Mouse (Mus musculus) neural tube, embryonic 15.5 days (tissue): Measurements from ENCODE around the gene Ceacam1. TPM values are rescaled to one million over a fixed set of nuclear protein-coding genes. Genes with fewer than 3 reads are reported as not detected.
"Not testable (repeated sequence)": the region's sequence is repeated elsewhere in the genome, so short reads cannot be mapped to it uniquely, and the experiment has no call there.

Source experiments
- ATAC-seq: fragments of 200-750 bp; cut with Nextera tagmentation; 2 replicates; pipeline ENCODE4 v1.8.0; 2017; ENCODE audit warnings: mild to moderate bottlenecking, moderate TSS enrichment, moderate library complexity; ENCODE audit not compliant: low FRiP score
- H3K27ac ChIP-seq: fragments of 300-500 bp; sonication (generic); replicated peaks from 2 replicates; pipeline ENCODE4 v1.5.1; 2015; ENCODE audit warnings: mild to moderate bottlenecking, inconsistent platforms
- H3K27me3 ChIP-seq: fragments of 300-500 bp; sonication (generic); replicated peaks from 2 replicates; pipeline ENCODE4 v1.6.1; 2015; ENCODE audit warnings: inconsistent platforms
- H3K36me3 ChIP-seq: fragments of 300-500 bp; sonication (generic); 2 replicates; pipeline ENCODE4 v1.6.1; 2015; ENCODE audit warnings: inconsistent platforms
- H3K4me1 ChIP-seq: fragments of 300-500 bp; sonication (generic); 2 replicates; pipeline ENCODE4 v1.6.1; 2015; ENCODE audit warnings: inconsistent platforms
- H3K4me2 ChIP-seq: fragments of 300-500 bp; sonication (generic); 2 replicates; pipeline ENCODE4 v1.6.1; 2015; ENCODE audit warnings: inconsistent platforms, mild to moderate bottlenecking, moderate library complexity
- H3K4me3 ChIP-seq: fragments of 300-500 bp; sonication (generic); replicated peaks from 2 replicates; pipeline ENCODE4 v1.5.1; 2015; ENCODE audit warnings: mild to moderate bottlenecking, inconsistent platforms
- H3K9ac ChIP-seq: fragments of 300-500 bp; sonication (generic); replicated peaks from 2 replicates; pipeline ENCODE4 v1.6.1; 2015; ENCODE audit warnings: mild to moderate bottlenecking, inconsistent platforms
- H3K9me3 ChIP-seq: fragments of 300-500 bp; sonication (generic); replicated peaks from 2 replicates; pipeline ENCODE4 v1.6.1; 2016; ENCODE audit warnings: inconsistent platforms
- WGBS: fragments of 180-500 bp; shearing (Covaris S2); methylation state at CpG from one replicate; pipeline ENCODE4 v1.1.7; 2015; ENCODE audit warnings: mixed read lengths; 5-methylcytosine and 5-hydroxymethylcytosine counted together
- polyA plus RNA-seq: library from polyadenylated mRNA; unstranded; fragments of >200 nt; fragmentation: Nextera tagmentation; extraction: Ambion mirVana; gene quantifications from 2 replicates; pipeline ENCODE4 v1.2.1, GENCODE M21; 2015

Gene Ceacam1
- 1.1 and 3.4 TPM in 2 replicates for polyA plus RNA-seq

- not testable (repeated sequence) for H3K9me3 ChIP-seq, H3K27ac ChIP-seq, ATAC-seq, H3K27me3 ChIP-seq, H3K36me3 ChIP-seq, H3K4me2 ChIP-seq, H3K4me1 ChIP-seq, H3K9ac ChIP-seq, H3K4me3 ChIP-seq
- WGBS = 39% methylated on average over 5 of the region's 5 CpGs
Measured at GRCm38 (mm10) chr7:25477091-25477751, at the start of gene Ceacam1. Ceacam1 (minus strand) TSS chr7:25477603.

GRCm38 (mm10) chr7:25516070-25516777 lies 38.8 kb upstream of the Ceacam1 start:
- not testable (repeated sequence) for H3K4me2 ChIP-seq, ATAC-seq, H3K27me3 ChIP-seq, H3K27ac ChIP-seq, H3K36me3 ChIP-seq, H3K4me3 ChIP-seq, H3K9me3 ChIP-seq, H3K9ac ChIP-seq, H3K4me1 ChIP-seq
- WGBS = 53% methylated on average over 2 of the region's 5 CpGs

GRCm38 (mm10) chr7:25515667-25516066 lies 38.3 kb upstream of the Ceacam1 start:
- ATAC-seq, H3K27me3 ChIP-seq, H3K4me3 ChIP-seq, H3K27ac ChIP-seq, H3K4me2 ChIP-seq, H3K9ac ChIP-seq, H3K36me3 ChIP-seq, H3K9me3 ChIP-seq, H3K4me1 ChIP-seq: not testable (repeated sequence)
- 55% methylated on average over 1 of the region's 1 CpGs for WGBS

GRCm38 (mm10) chr7:25509925-25510324 lies 32.5 kb upstream of the Ceacam1 start:
- no peaks in the 10 kb centered on the region for H3K27me3 ChIP-seq
- no peak overlapping the region for H3K4me3 ChIP-seq
- no peak for ATAC-seq
- 41% methylated on average over 3 of the region's 3 CpGs for WGBS
- no peaks in the 10 kb centered on the region for H3K4me1 ChIP-seq
- H3K9ac ChIP-seq = no peak overlapping the region
- no peaks in the 10 kb centered on the region for H3K36me3 ChIP-seq
- no peaks in the 10 kb centered on the region for H3K9me3 ChIP-seq
- H3K4me2 ChIP-seq = no peak overlapping the region
- H3K27ac ChIP-seq = no peak overlapping the region

- 88% methylated on average over 1 of the region's 1 CpGs for WGBS
Measured at GRCm38 (mm10) chr7:25494649-25495048, 17.2 kb upstream of the Ceacam1 start.

GRCm38 (mm10) chr7:25490698-25491097 lies 13.3 kb upstream of the Ceacam1 start:
- H3K9me3 ChIP-seq, H3K36me3 ChIP-seq, H3K27me3 ChIP-seq, H3K9ac ChIP-seq, H3K27ac ChIP-seq, H3K4me3 ChIP-seq, ATAC-seq, H3K4me2 ChIP-seq, H3K4me1 ChIP-seq: not testable (repeated sequence)
- WGBS = no CpG with 5 or more reads among the region's 1 CpGs

More at GRCm38 (mm10) chr7:25494649-25495048, 17.2 kb upstream of the Ceacam1 start:
- ATAC-seq = no peak
- H3K9ac ChIP-seq = no peak overlapping the region
- no peaks in the 10 kb centered on the region for H3K9me3 ChIP-seq
- H3K27ac ChIP-seq = no peak overlapping the region
- no peaks in the 10 kb centered on the region for H3K36me3 ChIP-seq
- H3K27me3 ChIP-seq = no peaks in the 10 kb centered on the region
- no peak overlapping the region for H3K4me2 ChIP-seq
- H3K4me3 ChIP-seq = no peak overlapping the region
- H3K4me1 ChIP-seq = no peaks in the 10 kb centered on the region

- not testable (repeated sequence) for H3K27ac ChIP-seq, H3K9me3 ChIP-seq, H3K4me1 ChIP-seq, ATAC-seq, H3K9ac ChIP-seq, H3K27me3 ChIP-seq, H3K36me3 ChIP-seq, H3K4me2 ChIP-seq, H3K4me3 ChIP-seq
- 95% methylated on average over 3 of the region's 3 CpGs for WGBS
Measured at GRCm38 (mm10) chr7:25489382-25489781, 12.0 kb upstream of the Ceacam1 start.

- no peaks in the 10 kb centered on the region for H3K4me1 ChIP-seq
- no peak overlapping the region for H3K9ac ChIP-seq
- no peak overlapping the region for H3K4me3 ChIP-seq
- H3K27ac ChIP-seq = no peak overlapping the region
- 31% methylated on average over 1 of the region's 1 CpGs for WGBS
- H3K4me2 ChIP-seq = no peak overlapping the region
- no peaks in the 10 kb centered on the region for H3K9me3 ChIP-seq
- no peak for ATAC-seq
- no peaks in the 10 kb centered on the region for H3K27me3 ChIP-seq
- H3K36me3 ChIP-seq = no peaks in the 10 kb centered on the region
Measured at GRCm38 (mm10) chr7:25486186-25486585, 8.8 kb upstream of the Ceacam1 start.

- Histone ChIP-seq H3K4me3 (no peak overlapping the region), H3K27me3 (no peaks in the 10 kb centered on the region), H3K27ac (no peak overlapping the region), H3K4me2 (no peak overlapping the region), H3K36me3 (no peaks in the 10 kb centered on the region), H3K9me3 (no peaks in the 10 kb centered on the region), H3K9ac (no peak overlapping the region), H3K4me1 (no peaks in the 10 kb centered on the region)
- 74% methylated on average over 5 of the region's 5 CpGs for WGBS
- no peak for ATAC-seq
Measured at GRCm38 (mm10) chr7:25485061-25485460, 7.7 kb upstream of the Ceacam1 start.

- Histone ChIP-seq H3K9me3 (no peaks in the 10 kb centered on the region), H3K9ac (no peak overlapping the region), H3K36me3 (no peaks in the 10 kb centered on the region), H3K27ac (no peak overlapping the region), H3K27me3 (no peaks in the 10 kb centered on the region), H3K4me3 (no peak overlapping the region), H3K4me1 (no peaks in the 10 kb centered on the region), H3K4me2 (no peak overlapping the region)
- WGBS = 81% methylated on average over 8 of the region's 8 CpGs
- ATAC-seq = no peak
Measured at GRCm38 (mm10) chr7:25483133-25483735, 5.8 kb upstream of the Ceacam1 start.

GRCm38 (mm10) chr7:25480791-25481190 lies 3.4 kb upstream of the Ceacam1 start:
- WGBS = 65% methylated on average over 8 of the region's 8 CpGs
- not testable (repeated sequence) for H3K9ac ChIP-seq, ATAC-seq, H3K4me2 ChIP-seq, H3K9me3 ChIP-seq, H3K27me3 ChIP-seq, H3K27ac ChIP-seq, H3K4me3 ChIP-seq, H3K4me1 ChIP-seq, H3K36me3 ChIP-seq

- Histone ChIP-seq H3K4me2 (no peak overlapping the region), H3K9me3 (no peaks in the 10 kb centered on the region), H3K27me3 (no peaks in the 10 kb centered on the region), H3K4me1 (no peaks in the 10 kb centered on the region), H3K27ac (no peak overlapping the region), H3K9ac (no peak overlapping the region), H3K36me3 (no peaks in the 10 kb centered on the region), H3K4me3 (no peak overlapping the region)
- 0% methylated on average over 1 of the region's 1 CpGs for WGBS
- no peak for ATAC-seq
Measured at GRCm38 (mm10) chr7:25479440-25479839, 2.0 kb upstream of the Ceacam1 start.
